Mouse (Mus musculus): ENCODE measurements around the gene Tctex1d2. TPM values are rescaled to one million over a fixed set of nuclear protein-coding genes. Genes with fewer than 3 reads are reported as not detected.
A peak's percentile ranks its signal among the peaks of the same experiment; 100 is the strongest.

Gene Tctex1d2
- total and polyA plus RNA-seq, 3 experiments = not detected

DNA sequence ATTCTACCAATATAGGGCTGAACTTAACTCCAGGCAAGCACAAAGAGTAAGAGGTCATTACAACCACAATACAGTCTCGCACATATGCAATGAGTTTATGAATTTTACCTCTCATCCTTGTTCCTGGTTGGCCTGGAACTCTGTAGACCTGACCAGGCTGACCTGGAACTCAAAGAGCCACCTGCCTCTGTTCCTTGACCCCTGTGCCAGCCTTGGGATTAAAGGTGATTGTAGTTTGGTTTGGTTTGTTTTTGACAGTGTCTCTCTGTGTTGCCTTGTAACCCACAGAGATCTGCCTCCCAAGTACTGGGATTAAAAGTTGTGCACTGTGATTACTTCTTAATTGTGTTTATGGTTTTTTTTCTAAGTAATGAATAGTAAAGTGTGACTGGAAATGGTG, 37.3 kb downstream of the Tctex1d2 start:
- dilution Hi-C loops (cut with MboI; ENCODE audit: extremely low pct_ligation_motif_present, extremely low pct_unique_long_range_greater_than_20kb, low sequenced_read_pairs) (no loop called here), in situ Hi-C loops (cut with MboI; ENCODE audit: low pct_ligation_motif_present, low pct_unique_long_range_greater_than_20kb, low sequenced_read_pairs) (loop anchor here (25.0 kb wide), 1 partner anchor 194 kb away; the partner anchor contains the start of gene Smco1)
- no peak for DNase-seq (ENCODE audit: extremely low read depth)
- H3K4me1 ChIP-seq (ENCODE audit: control insufficient read depth in 1 of 2, insufficient read depth in 2 of 2) = peaks cover 2 to 6% of the 10 kb centered on the region in 2 experiments; a peak in 2 of 4 replicates
- H3K36me3 ChIP-seq (replicated peaks in 1 of 2; ENCODE audit: control insufficient read depth in 1 of 2, insufficient read depth in 1 of 2, low read length in 1 of 2) = peaks cover 10 to 43% of the 10 kb centered on the region in 2 experiments
- H3K27ac ChIP-seq (ENCODE audit: insufficient read depth, low read depth) = no peak overlapping the region
- no peak overlapping the region for H3K4me2 ChIP-seq (ENCODE audit: insufficient read depth, low read depth, poor library complexity, severe bottlenecking)
- no peak for TF ChIP-seq CHD1 (IDR thresholded peaks at IDR 0.05; ENCODE audit: low read depth, low read length)
- no peak for TF ChIP-seq ZC3H11A (IDR thresholded peaks at IDR 0.05; ENCODE audit: low read depth, low read length)
- no peak for TF ChIP-seq RCOR1 (conservative IDR thresholded peaks at IDR 0.05; ENCODE audit: low read depth, low read length)
- TF ChIP-seq POLR2AphosphoS2 (IDR thresholded peaks at IDR 0.05; ENCODE audit: low read depth, low read length) = no peak
- TF ChIP-seq MYC (IDR thresholded peaks at IDR 0.05; ENCODE audit: low read depth, low read length) = no peak
- TF ChIP-seq POLR2A (IDR thresholded peaks at IDR 0.05; ENCODE audit: low read depth, low read length) = no peak
- no peaks in the 10 kb centered on the region; the same call in 1 of the 2 replicates for H3K79me2 ChIP-seq (replicated peaks; ENCODE audit: control insufficient read depth, extremely low read depth, insufficient read depth, poor library complexity, severe bottlenecking)
- no peak overlapping the region for H3K4me3 ChIP-seq (replicated peaks in 1 of 3; ENCODE audit: low read depth in 2 of 3, low read length in 2 of 3, poor library complexity in 1 of 3)
- no peak overlapping the region for H3K9ac ChIP-seq (ENCODE audit: insufficient read depth, low read depth)
- no peaks in the 10 kb centered on the region for H3K9me3 ChIP-seq (replicated peaks; ENCODE audit: low read length)
- H3K27me3 ChIP-seq (replicated peaks) = no peaks in the 10 kb centered on the region

DNA sequence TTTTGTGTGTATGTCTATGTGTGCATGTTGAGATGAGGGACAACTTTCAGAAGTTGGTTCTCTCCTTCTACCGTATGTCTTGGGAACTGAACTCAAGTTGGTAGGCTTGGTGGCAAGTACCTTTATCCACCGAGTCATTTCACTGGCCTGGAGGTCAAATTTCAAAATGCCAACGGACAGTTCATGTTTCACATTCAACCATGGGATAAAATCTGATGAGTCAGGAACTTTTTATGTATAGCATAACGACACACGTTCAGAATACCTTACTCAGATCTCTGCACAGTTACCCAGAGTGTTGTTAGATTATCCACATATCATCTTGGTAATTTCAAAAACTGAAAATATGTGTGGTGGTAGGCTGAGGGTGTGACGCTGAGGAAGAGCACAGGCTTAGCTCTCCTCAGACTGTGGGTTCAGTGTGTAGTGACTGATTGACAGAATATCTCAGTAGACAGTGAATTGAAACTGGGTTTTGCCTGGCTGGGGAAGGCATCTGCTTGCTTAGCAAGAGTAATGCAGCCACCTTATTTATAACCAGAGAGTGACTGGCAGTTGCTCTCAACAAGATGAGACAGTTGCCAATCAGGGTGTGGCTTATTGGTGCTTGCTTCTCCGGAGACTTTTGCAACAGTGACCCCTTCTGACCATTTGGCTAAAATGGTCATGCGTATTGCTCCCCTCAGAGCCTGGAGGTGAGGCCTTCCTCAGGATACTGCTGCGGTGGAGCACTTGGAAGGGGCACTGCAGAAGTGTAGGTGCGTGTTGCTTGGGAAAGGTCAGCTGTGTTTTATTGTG, 38.3 kb downstream of the Tctex1d2 start:
- H3K36me3 ChIP-seq (replicated peaks in 1 of 2; ENCODE audit: control insufficient read depth in 1 of 2, insufficient read depth in 1 of 2, low read length in 1 of 2) = peaks cover 8 to 40% of the 10 kb centered on the region in 2 experiments
- H3K4me2 ChIP-seq (ENCODE audit: insufficient read depth, low read depth, poor library complexity, severe bottlenecking) = no peak overlapping the region
- no peaks in the 10 kb centered on the region; the same call in 1 of the 2 replicates for H3K79me2 ChIP-seq (replicated peaks; ENCODE audit: control insufficient read depth, extremely low read depth, insufficient read depth, poor library complexity, severe bottlenecking)
- no peak overlapping the region for H3K4me3 ChIP-seq (replicated peaks in 1 of 3; ENCODE audit: low read depth in 2 of 3, low read length in 2 of 3, poor library complexity in 1 of 3)
- H3K9me3 ChIP-seq (replicated peaks; ENCODE audit: low read length) = no peaks in the 10 kb centered on the region
- TF ChIP-seq EP300 (IDR thresholded peaks at IDR 0.05; ENCODE audit: low read length) = no peak
- TF ChIP-seq GABPA (IDR thresholded peaks at IDR 0.05; ENCODE audit: insufficient replicate concordance, low read depth, low read length) = no peak
- no peak for TF ChIP-seq ETS1 (conservative IDR thresholded peaks at IDR 0.05; ENCODE audit: low read depth, low read length)
- peak; percentile 64 for TF ChIP-seq NRF1 (IDR thresholded peaks at IDR 0.05; ENCODE audit: low read depth, low read length)
- TF ChIP-seq CTCF (conservative IDR thresholded peaks at IDR 0.05 in 1 of 2, IDR thresholded peaks at IDR 0.05 in 1 of 2; ENCODE audit: low read depth in 2 of 2, low read length in 2 of 2) = peak in 1 of 2 experiments; percentile 96; a peak in 3 of 4 replicates
- TF ChIP-seq SMC3 (IDR thresholded peaks at IDR 0.05; ENCODE audit: low read depth, low read length) = peak; percentile 92
- TF ChIP-seq ZC3H11A (IDR thresholded peaks at IDR 0.05; ENCODE audit: low read depth, low read length) = peak; percentile 63
- TF ChIP-seq MAFK (IDR thresholded peaks at IDR 0.05; ENCODE audit: insufficient replicate concordance, low read length) = peak; percentile 83
- peak; percentile 19; the same call in 1 of the 2 replicates for TF ChIP-seq BHLHE40 (IDR thresholded peaks at IDR 0.05; ENCODE audit: low read depth, low read length)
- TF ChIP-seq RAD21 (IDR thresholded peaks at IDR 0.05; ENCODE audit: low read depth, low read length) = peak; percentile 99
- TF ChIP-seq UBTF (IDR thresholded peaks at IDR 0.05; ENCODE audit: low read depth, low read length) = no peak
- TF ChIP-seq MYC (IDR thresholded peaks at IDR 0.05; ENCODE audit: low read depth, low read length) = peak; percentile 54; the same call in 1 of the 2 replicates
- in situ Hi-C loops (cut with MboI; ENCODE audit: low pct_ligation_motif_present, low pct_unique_long_range_greater_than_20kb, low sequenced_read_pairs) (loop anchor here (25.0 kb wide), 1 partner anchor 195 kb away; the partner anchor contains the start of gene Smco1), dilution Hi-C loops (cut with MboI; ENCODE audit: extremely low pct_ligation_motif_present, extremely low pct_unique_long_range_greater_than_20kb, low sequenced_read_pairs) (no loop called here)
- H3K9ac ChIP-seq (ENCODE audit: insufficient read depth, low read depth) = no peak overlapping the region
- no peaks in the 10 kb centered on the region for H3K27me3 ChIP-seq (replicated peaks)
- no peak overlapping the region for H3K27ac ChIP-seq (ENCODE audit: insufficient read depth, low read depth)
- DNase-seq (ENCODE audit: extremely low read depth) = peak; percentile 84
- peaks cover 2 to 6% of the 10 kb centered on the region in 2 experiments; a peak in 2 of 4 replicates for H3K4me1 ChIP-seq (ENCODE audit: control insufficient read depth in 1 of 2, insufficient read depth in 2 of 2)
